Mouse (Mus musculus) testis, adult 2 months (tissue): ENCODE results near the gene Fxyd2.

Experiments used
- CTCF ChIP-seq: fragments of 200-500 bp; IDR thresholded peaks from 2 replicates; pipeline ENCODE4 v1.5.1; 2012; ENCODE audit warnings: low read depth, mild to moderate bottlenecking, inconsistent platforms, low read length, moderate library complexity; ENCODE audit not compliant: control insufficient read depth, insufficient read depth, insufficient replicate concordance
- POLR2A ChIP-seq: fragments of 200-500 bp; IDR thresholded peaks from 2 replicates; pipeline ENCODE4 v1.6.1; 2012; ENCODE audit warnings: low read depth, mild to moderate bottlenecking, inconsistent platforms, low read length, moderate library complexity; ENCODE audit not compliant: control insufficient read depth

DNA sequence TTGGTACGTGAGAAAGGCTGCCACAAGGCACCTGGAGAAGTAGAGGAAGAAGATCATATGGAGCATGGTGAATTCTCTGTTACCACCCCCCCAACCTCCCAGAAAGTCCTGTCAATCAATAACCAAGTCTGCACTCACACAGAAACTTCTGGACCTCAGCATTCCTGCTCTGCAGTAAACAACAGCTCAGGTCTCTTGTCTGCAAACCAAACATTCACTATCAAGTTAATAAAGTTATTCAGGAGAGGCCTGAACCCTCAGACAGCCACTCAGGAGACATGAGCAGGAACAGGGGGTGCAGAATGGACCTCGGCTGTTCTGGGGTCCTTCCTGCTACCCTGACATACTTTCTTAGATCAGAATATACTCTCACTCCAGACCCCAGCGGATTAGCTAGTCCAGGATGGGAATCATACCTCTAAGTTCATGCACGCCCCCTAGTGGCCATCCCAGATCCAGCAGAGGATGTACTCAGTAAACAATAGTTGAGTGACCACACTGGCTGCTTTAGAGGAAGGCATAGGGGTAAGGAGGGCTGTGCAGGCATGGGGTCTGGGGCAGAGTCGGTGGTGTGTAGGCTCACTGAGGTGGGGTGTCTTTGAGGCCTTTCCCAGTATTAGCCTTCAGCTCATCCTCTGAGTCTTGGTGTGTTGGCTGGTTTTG is 14.1 kb downstream of the Fxyd2 start:
- TF ChIP-seq POLR2A: no peak
- TF ChIP-seq CTCF: peak; percentile 61; the same call in 1 of the 2 replicates
